Mouse (Mus musculus): ENCODE results near the gene Cmtr1.

Gene Cmtr1

GRCm38 (mm10) chr17:29669030-29669429, 8.6 kb downstream of the Cmtr1 start:
- no peak for DNase-seq (ENCODE audit: low spot score)

- DNase-seq (ENCODE audit: low spot score), result no peak
Measured at GRCm38 (mm10) chr17:29669936-29670335, 9.5 kb downstream of the Cmtr1 start.

GRCm38 (mm10) chr17:29671021-29671420, 10.6 kb downstream of the Cmtr1 start:
- no peak for DNase-seq (ENCODE audit: low spot score)

GRCm38 (mm10) chr17:29673325-29673724, 12.9 kb downstream of the Cmtr1 start:
- DNase-seq (ENCODE audit: low spot score), result no peak

- DNase-seq (ENCODE audit: low spot score), result no peak
Measured at GRCm38 (mm10) chr17:29678526-29678925, 18.1 kb downstream of the Cmtr1 start.

- no peak for DNase-seq (ENCODE audit: low spot score)
Measured at GRCm38 (mm10) chr17:29679038-29679767, 18.8 kb downstream of the Cmtr1 start.

GRCm38 (mm10) chr17:29680174-29680573, 19.8 kb downstream of the Cmtr1 start:
- DNase-seq (ENCODE audit: low spot score), result no peak

- DNase-seq (ENCODE audit: low spot score), result no peak
Measured at GRCm38 (mm10) chr17:29680921-29681320, 20.5 kb downstream of the Cmtr1 start.

- DNase-seq (ENCODE audit: low spot score), result no peak
Measured at GRCm38 (mm10) chr17:29681669-29682068, 21.3 kb downstream of the Cmtr1 start.

- DNase-seq (ENCODE audit: low spot score), result no peak
Measured at GRCm38 (mm10) chr17:29682261-29682660, 21.9 kb downstream of the Cmtr1 start.

GRCm38 (mm10) chr17:29683127-29683526, 22.7 kb downstream of the Cmtr1 start:
- DNase-seq (ENCODE audit: low spot score), result no peak

- no peak for DNase-seq (ENCODE audit: low spot score)
Measured at GRCm38 (mm10) chr17:29684275-29684674, 23.9 kb downstream of the Cmtr1 start.

- DNase-seq (ENCODE audit: low spot score), result no peak
Measured at GRCm38 (mm10) chr17:29686771-29687170, 26.4 kb downstream of the Cmtr1 start.

GRCm38 (mm10) chr17:29687373-29687772, 27.0 kb downstream of the Cmtr1 start:
- no peak for DNase-seq (ENCODE audit: low spot score)

GRCm38 (mm10) chr17:29688610-29689009, 28.2 kb downstream of the Cmtr1 start:
- no peak for DNase-seq (ENCODE audit: low spot score)

GRCm38 (mm10) chr17:29690257-29690656, 29.9 kb downstream of the Cmtr1 start:
- DNase-seq (ENCODE audit: low spot score), result no peak

GRCm38 (mm10) chr17:29692827-29693226, 32.4 kb downstream of the Cmtr1 start:
- DNase-seq (ENCODE audit: low spot score), result no peak

GRCm38 (mm10) chr17:29693571-29693970, 33.2 kb downstream of the Cmtr1 start:
- no peak for DNase-seq (ENCODE audit: low spot score)

GRCm38 (mm10) chr17:29694516-29694915, 34.1 kb downstream of the Cmtr1 start:
- no peak for DNase-seq (ENCODE audit: low spot score)

GRCm38 (mm10) chr17:29696940-29697339, 36.5 kb downstream of the Cmtr1 start:
- DNase-seq (ENCODE audit: low spot score), result no peak

GRCm38 (mm10) chr17:29698421-29698820, 38.0 kb downstream of the Cmtr1 start:
- no peak for DNase-seq (ENCODE audit: low spot score)

- DNase-seq (ENCODE audit: low spot score), result no peak
Measured at GRCm38 (mm10) chr17:29700573-29700972, 40.2 kb downstream of the Cmtr1 start.

- no peak for DNase-seq (ENCODE audit: low spot score)
Measured at GRCm38 (mm10) chr17:29702938-29703710, 42.7 kb downstream of the Cmtr1 start.
